Mouse (Mus musculus): ENCODE data around the gene Elmo1.

DNA sequence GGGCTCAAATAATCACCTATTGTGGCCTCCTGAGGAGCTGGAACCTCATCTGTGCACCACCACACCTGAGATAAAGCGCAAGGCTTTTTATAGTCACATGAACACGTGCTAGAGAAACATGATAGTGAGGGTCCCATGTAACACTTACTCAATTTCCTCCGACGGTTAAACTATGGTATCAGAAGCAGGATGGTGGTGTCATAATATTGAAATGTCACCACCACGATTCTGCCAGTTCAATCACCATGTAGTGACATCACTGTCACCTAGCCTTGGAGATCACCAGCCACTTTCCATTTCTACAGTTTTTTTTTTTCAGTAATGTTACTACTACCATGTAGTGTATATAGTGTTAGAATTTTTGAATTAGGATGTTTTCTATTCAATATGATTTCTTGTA lies 17.4 kb upstream of the Elmo1 start:
- TF ChIP-seq MAX (IDR thresholded peaks at IDR 0.05) (no peak), USF1 (IDR thresholded peaks at IDR 0.05; ENCODE audit: low read depth) (no peak), CTCF (IDR thresholded peaks at IDR 0.05; ENCODE audit: control insufficient read depth, insufficient read depth, insufficient read length) (no peak), CEBPB (IDR thresholded peaks at IDR 0.05; ENCODE audit: low read depth) (no peak), MYOG (IDR thresholded peaks at IDR 0.05; ENCODE audit: control insufficient read depth, extremely low read depth, insufficient read length) (no peak)

Measured in C2C12 (cell line).